Mouse (Mus musculus) embryonic facial prominence, embryonic 11.5 days (tissue): ENCODE results near the gene Rnf151. TPM values are rescaled to one million over a fixed set of nuclear protein-coding genes. Genes with fewer than 3 reads are reported as not detected.
A peak's percentile ranks its signal among the peaks of the same experiment; 100 is the strongest.

Experiments used
- ATAC-seq: fragments of 200-750 bp; cut with Nextera tagmentation; replicated peaks from 2 replicates; pipeline ENCODE4 v1.8.0; 2017; ENCODE audit warnings: low read depth; ENCODE audit not compliant: insufficient number of reproducible peaks, low FRiP score, low TSS enrichment
- DNase-seq: peaks from one replicate; pipeline ENCODE4 v3.0.0-alpha.2; 2015; ENCODE audit warnings: low spot score
- H3K27ac ChIP-seq: fragments of 300-500 bp; sonication (generic); replicated peaks from 2 replicates; pipeline ENCODE4 v1.5.1; 2014; ENCODE audit warnings: mild to moderate bottlenecking, low read depth, low read length, control low read depth
- H3K27me3 ChIP-seq: fragments of 300-500 bp; sonication (generic); 2 replicates; pipeline ENCODE4 v1.6.1; 2014; ENCODE audit warnings: mild to moderate bottlenecking, low read length, moderate library complexity, mixed read lengths; ENCODE audit not compliant: control insufficient read depth, insufficient read depth
- H3K36me3 ChIP-seq: fragments of 300-500 bp; sonication (generic); replicated peaks from 2 replicates; pipeline ENCODE4 v1.6.1; 2014; ENCODE audit warnings: low read depth, mild to moderate bottlenecking, low read length, moderate library complexity, mixed read lengths; ENCODE audit not compliant: control insufficient read depth, insufficient read depth
- H3K4me1 ChIP-seq: fragments of 300-500 bp; sonication (generic); 2 replicates; pipeline ENCODE4 v1.6.1; 2014; ENCODE audit warnings: low read length, mixed read lengths; ENCODE audit not compliant: control insufficient read depth, insufficient read depth
- H3K4me2 ChIP-seq: fragments of 300-500 bp; sonication (generic); 2 replicates; pipeline ENCODE4 v1.6.1; 2014; ENCODE audit warnings: low read depth, mild to moderate bottlenecking, control low read depth, low read length, moderate library complexity
- H3K4me3 ChIP-seq: fragments of 300-500 bp; sonication (generic); 2 replicates; pipeline ENCODE4 v1.5.1; 2014; ENCODE audit warnings: low read depth, low read length, control low read depth
- H3K9ac ChIP-seq: fragments of 300-500 bp; sonication (generic); replicated peaks from 2 replicates; pipeline ENCODE4 v1.6.1; 2014; ENCODE audit warnings: mild to moderate bottlenecking, control low read depth, low read length
- H3K9me3 ChIP-seq: fragments of 300-500 bp; sonication (generic); replicated peaks from 2 replicates; pipeline ENCODE4 v1.6.1; 2016; ENCODE audit warnings: mild to moderate bottlenecking, low read length, inconsistent platforms, mixed read lengths; ENCODE audit not compliant: control insufficient read depth
- WGBS: fragments of 180-500 bp; shearing (Covaris S2); extraction: QIAGEN DNeasy Blood & Tissue Kit; methylation state at CpG from one replicate; pipeline ENCODE4 v1.1.7; 2014; 5-methylcytosine and 5-hydroxymethylcytosine counted together
- polyA plus RNA-seq: library from polyadenylated mRNA; unstranded; fragments of >200 nt; fragmentation: Nextera tagmentation; extraction: Ambion mirVana; gene quantifications from 2 replicates; pipeline ENCODE4 v1.2.1, GENCODE M21; 2014

Rnf151 gene
- polyA plus RNA-seq, 1 experiment from 2014 or later = 0.18 TPM

DNA sequence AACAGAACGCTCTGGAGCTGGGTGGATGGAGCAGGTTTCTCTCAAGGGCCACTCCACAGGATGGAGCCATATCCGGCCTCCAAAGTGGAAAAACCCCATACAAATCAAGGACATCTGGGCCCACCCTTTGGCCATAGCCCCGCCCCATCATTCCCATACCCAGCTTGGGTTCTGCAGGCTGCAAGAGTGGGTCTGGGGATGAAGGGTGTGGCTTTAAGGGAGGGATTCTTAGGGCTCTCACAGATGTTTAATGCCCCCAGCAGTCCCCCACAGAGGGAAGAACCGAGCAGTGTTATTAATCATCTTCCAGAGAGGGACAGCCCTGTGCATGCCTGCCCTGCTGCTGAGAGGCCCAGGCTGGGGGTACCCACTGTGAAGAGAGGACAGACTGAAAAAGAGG lies 29.1 kb upstream of the Rnf151 start:
- H3K9ac ChIP-seq = no peak overlapping the region
- WGBS = 39% methylated on average over 4 of the region's 4 CpGs
- H3K27me3 ChIP-seq = peaks cover 17% of the 10 kb centered on the region
- no peak for DNase-seq
- H3K4me3 ChIP-seq = no peak overlapping the region
- H3K4me2 ChIP-seq = no peak overlapping the region
- no peak overlapping the region; the same call in 1 of the 2 replicates for H3K27ac ChIP-seq
- no peaks in the 10 kb centered on the region for H3K9me3 ChIP-seq
- ATAC-seq = 0 out of 2 replicates have a peak, but pooled peaks have one; percentile 27
- no peaks in the 10 kb centered on the region for H3K36me3 ChIP-seq
- H3K4me1 ChIP-seq = peaks cover 2% of the 10 kb centered on the region; the same call in 1 of the 2 replicates

DNA sequence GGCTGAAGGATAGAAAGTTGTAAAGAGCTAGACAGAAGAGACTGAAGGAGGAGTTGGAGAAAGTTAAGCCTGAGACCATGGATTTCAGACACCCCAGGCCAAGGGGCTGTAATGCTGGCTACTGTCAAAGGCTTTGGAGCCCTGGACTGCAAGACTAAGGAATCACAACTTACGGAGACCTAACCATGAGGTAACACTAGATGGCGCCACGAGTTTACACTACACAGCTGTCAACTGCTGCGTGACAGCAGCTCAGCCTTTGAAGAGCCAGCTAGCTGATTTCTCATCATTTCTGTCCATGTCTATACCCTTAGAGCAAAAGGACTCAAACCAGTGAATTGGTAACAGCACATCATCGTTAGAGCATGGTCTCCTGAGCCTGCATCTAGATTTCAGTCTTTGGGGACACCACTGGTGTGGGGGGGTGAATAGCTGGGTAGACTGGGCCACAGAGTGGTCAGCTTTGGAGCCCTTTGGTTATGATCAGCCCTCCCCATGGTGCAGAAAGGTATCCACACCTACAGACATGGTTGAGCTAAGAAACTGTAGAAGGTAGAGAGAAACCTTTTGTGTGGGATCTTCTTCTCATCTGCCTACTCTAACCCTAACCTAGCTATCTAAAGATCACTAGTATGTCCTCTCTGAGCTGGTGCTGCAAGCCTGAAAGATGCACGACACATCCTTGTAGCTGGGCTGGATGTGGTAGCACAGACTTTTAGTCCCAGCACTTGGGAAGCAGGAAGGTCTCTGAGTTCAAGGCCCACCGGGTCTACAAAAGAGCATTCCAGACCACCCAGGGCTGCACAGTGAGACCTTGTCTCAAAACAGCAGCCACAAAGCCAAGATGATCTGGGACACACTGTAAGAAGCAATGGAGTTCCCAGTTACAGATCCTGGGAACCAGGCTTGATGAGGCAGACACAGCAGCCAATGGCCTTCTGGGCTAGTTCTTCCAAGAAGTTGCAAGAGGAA lies 27.9 kb upstream of the Rnf151 start:
- Histone ChIP-seq H3K4me1 (peaks cover 2% of the 10 kb centered on the region; the same call in 1 of the 2 replicates), H3K9me3 (no peaks in the 10 kb centered on the region), H3K4me2 (no peak overlapping the region), H3K9ac (no peak overlapping the region), H3K4me3 (no peak overlapping the region), H3K36me3 (no peaks in the 10 kb centered on the region), H3K27me3 (peaks cover 9% of the 10 kb centered on the region), H3K27ac (no peak overlapping the region)
- WGBS = 21% methylated on average over 7 of the region's 7 CpGs
- DNase-seq (peak; percentile 95), ATAC-seq (0 out of 2 replicates have a peak, but pooled peaks have one; percentile 20)

DNA sequence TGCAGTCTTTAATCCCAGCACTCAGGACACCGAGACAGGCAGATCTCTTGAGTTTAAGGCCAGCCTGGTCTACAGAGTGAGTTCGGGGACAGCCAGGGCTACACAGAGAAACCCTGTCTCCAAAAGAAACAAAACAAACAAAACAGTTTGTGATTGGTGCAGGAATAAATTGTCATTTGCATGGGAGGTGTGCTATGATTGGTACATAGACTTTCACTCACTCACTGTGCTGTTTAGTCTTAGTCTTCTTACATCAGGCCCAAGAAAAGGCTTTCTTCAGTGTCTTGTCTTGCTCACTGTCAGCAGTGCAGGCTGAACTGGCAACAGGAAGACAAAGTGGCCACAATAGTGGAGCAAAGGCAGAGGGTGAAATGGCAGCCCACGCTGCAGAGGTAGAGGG lies 26.5 kb upstream of the Rnf151 start:
- Histone ChIP-seq H3K4me2 (no peak overlapping the region), H3K36me3 (no peaks in the 10 kb centered on the region), H3K27me3 (no peaks in the 10 kb centered on the region), H3K4me3 (no peak overlapping the region), H3K27ac (no peak overlapping the region), H3K9me3 (no peaks in the 10 kb centered on the region), H3K9ac (no peak overlapping the region), H3K4me1 (peaks cover 2% of the 10 kb centered on the region; the same call in 1 of the 2 replicates)
- no peak for DNase-seq
- WGBS = 66% methylated on average over 3 of the region's 3 CpGs
- ATAC-seq = no peak

DNA sequence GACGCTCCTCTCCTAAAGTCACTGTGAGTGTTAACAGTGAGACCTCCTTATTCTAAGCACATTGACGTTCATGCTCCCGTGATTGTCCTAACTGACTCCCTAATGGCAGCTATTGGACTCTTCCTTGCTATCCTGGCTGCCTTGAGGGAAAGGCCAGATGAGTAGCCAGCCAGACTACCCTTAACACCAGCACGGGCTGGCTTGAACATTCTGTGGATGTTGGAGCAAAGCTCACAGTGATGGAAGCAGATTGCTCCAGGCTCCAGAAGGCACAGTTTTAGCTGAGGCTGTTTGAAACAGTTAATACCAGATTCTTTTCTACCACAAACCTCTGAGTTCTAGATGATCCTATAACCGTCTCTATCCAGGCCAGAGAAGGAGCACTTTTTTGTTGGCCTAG lies 26.0 kb upstream of the Rnf151 start:
- no peak overlapping the region for H3K9ac ChIP-seq
- ATAC-seq (no peak), DNase-seq (no peak)
- no peak overlapping the region for H3K4me3 ChIP-seq
- 78% methylated on average over 5 of the region's 5 CpGs for WGBS
- H3K36me3 ChIP-seq = no peaks in the 10 kb centered on the region
- no peaks in the 10 kb centered on the region for H3K9me3 ChIP-seq
- no peak overlapping the region for H3K27ac ChIP-seq
- H3K4me1 ChIP-seq = peaks cover 2% of the 10 kb centered on the region; the same call in 1 of the 2 replicates
- H3K27me3 ChIP-seq = no peaks in the 10 kb centered on the region
- H3K4me2 ChIP-seq = no peak overlapping the region

DNA sequence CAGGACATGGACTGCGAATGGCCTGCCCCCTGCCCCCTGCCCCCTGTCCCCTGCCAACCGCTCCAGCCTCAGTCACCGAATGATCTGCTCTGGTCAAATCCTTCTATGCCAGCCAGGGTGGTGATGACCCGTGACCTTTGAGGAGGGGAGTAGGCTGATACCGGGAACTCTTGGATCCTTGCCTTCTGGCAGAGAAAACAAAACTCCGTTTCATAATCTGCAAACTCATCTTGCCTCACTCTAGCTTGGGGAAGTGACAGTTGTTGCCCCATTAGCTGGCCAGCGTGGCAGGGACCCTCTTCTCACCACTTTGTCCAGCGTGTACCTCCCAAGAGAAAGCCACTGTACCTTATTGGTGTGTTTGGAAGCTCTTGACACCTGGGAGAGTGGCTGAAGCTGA lies 24.4 kb upstream of the Rnf151 start:
- 79% methylated on average over 8 of the region's 8 CpGs for WGBS
- Histone ChIP-seq H3K27me3 (no peaks in the 10 kb centered on the region), H3K4me2 (no peak overlapping the region), H3K27ac (no peak overlapping the region), H3K4me3 (no peak overlapping the region), H3K36me3 (no peaks in the 10 kb centered on the region), H3K4me1 (peaks cover 2% of the 10 kb centered on the region; the same call in 1 of the 2 replicates), H3K9ac (no peak overlapping the region), H3K9me3 (no peaks in the 10 kb centered on the region)
- ATAC-seq (no peak), DNase-seq (no peak)

DNA sequence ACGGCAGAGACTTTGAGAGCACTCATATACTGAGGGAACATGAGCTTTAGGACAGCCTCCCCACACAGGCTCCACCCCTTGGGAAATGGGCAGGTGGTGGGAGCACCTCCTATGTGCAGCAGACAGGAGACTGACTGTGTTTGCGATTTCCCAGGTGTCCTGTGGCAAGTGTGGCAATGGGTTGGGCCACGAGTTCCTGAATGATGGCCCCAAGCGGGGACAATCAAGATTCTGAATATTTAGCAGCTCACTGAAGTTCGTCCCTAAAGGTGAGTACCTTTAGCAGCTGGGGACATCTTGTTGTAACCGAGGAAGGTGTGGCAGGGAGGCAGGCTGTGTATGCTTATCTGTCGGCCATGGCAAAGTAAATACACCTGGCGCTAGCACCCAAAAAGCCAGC lies 22.1 kb upstream of the Rnf151 start:
- ATAC-seq (no peak), DNase-seq (no peak)
- H3K27ac ChIP-seq = no peak overlapping the region
- H3K27me3 ChIP-seq = no peaks in the 10 kb centered on the region
- H3K4me3 ChIP-seq = no peak overlapping the region
- H3K4me2 ChIP-seq = no peak overlapping the region
- H3K36me3 ChIP-seq = no peaks in the 10 kb centered on the region
- 89% methylated on average over 8 of the region's 8 CpGs for WGBS
- no peaks in the 10 kb centered on the region for H3K9me3 ChIP-seq
- no peak overlapping the region for H3K9ac ChIP-seq
- H3K4me1 ChIP-seq = no peaks in the 10 kb centered on the region

DNA sequence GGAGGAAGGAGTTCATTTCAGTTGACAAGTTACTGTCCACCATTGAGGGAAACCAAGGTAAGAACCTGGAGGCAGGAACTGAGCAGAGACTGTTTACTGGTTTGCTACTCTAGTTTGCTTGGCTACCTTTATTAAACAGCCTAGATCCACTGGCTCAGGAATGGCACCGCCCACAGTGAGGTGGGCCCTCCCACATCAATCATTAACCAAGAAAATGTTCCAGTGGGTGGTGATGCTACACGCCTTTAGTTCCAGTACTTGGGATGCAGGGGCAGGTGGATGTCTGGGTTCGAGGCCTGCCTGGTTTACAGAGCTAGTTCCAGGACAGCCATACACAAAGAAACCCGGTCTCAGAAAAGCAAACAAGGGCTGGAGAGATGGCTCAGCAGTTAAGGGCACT lies 20.4 kb upstream of the Rnf151 start:
- WGBS = 89% methylated on average over 4 of the region's 4 CpGs
- H3K4me2 ChIP-seq = no peak overlapping the region
- no peak overlapping the region for H3K27ac ChIP-seq
- no peak overlapping the region for H3K4me3 ChIP-seq
- DNase-seq = no peak
- no peak overlapping the region for H3K9ac ChIP-seq
- no peak for ATAC-seq
- no peaks in the 10 kb centered on the region for H3K4me1 ChIP-seq
- H3K36me3 ChIP-seq = no peaks in the 10 kb centered on the region
- no peaks in the 10 kb centered on the region for H3K27me3 ChIP-seq
- no peaks in the 10 kb centered on the region for H3K9me3 ChIP-seq

DNA sequence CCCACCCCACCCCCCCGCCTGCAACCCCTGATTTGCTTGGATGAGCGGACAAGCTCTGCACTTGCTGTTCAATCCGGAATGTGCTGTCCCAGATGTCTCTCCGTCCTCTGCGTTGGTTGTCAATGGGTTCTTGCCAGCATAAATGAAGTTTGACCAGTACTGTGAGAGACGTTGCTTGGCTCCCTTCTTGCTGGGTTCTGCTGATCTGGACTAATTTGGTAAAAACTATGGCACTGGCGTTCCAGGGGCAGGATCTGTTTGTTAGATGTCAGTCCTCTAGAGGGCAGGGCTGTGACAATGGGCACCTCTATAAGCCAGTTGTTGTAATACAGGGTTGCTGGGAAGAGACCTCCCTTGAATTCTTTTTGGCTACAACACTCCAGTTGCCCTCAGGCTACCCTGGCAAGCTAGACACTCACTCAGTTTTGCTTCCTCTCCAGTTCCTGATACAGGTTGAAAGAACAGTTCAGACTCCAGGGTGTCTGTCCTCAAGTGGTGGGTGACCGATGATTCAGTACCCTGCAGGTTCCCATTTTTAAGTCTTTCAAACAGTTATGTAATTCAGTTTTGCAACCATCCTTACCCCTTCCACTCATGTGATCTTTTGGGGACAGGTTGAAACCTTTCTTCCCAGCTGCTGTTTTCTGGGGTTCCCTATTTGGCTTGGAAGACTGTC lies 19.4 kb upstream of the Rnf151 start:
- Histone ChIP-seq H3K9me3 (no peaks in the 10 kb centered on the region), H3K36me3 (no peaks in the 10 kb centered on the region), H3K27me3 (no peaks in the 10 kb centered on the region), H3K4me2 (peak overlapping the region; percentile 73), H3K4me3 (peak overlapping the region; percentile 59), H3K27ac (no peak overlapping the region), H3K9ac (no peak overlapping the region), H3K4me1 (no peaks in the 10 kb centered on the region)
- WGBS = 27% methylated on average over 8 of the region's 8 CpGs
- DNase-seq (peak; percentile 6), ATAC-seq (no peak)
